Mouse (Mus musculus) left cerebral cortex, postnatal 10 days (tissue): Measurements from ENCODE around the gene Wdr61. TPM values are rescaled to one million over a fixed set of nuclear protein-coding genes. Genes with fewer than 3 reads are reported as not detected.

Experiments used
- DNase-seq, 2 experiments: peaks; one replicate each; pipeline ENCODE4 v3.0.0; 2021 to 2022; ENCODE audit warnings: low spot score in 2 of 2, mixed read lengths in 1 of 2; ENCODE audit errors: extremely low spot score in 1 of 2
- intact Hi-C: fragments of 180-260 bp; cut with DNase I; formaldehyde crosslinking; loops from one replicate; pipeline ENCODE4 v1.15.1; 2025
- total RNA-seq, 2 experiments: library from RNA; stranded (reverse); gene quantifications; 2 replicates each; pipeline ENCODE4 v1.2.3; 2021

The Wdr61 gene
- 10 to 100 TPM; 52.5 to 54.1 TPM for total RNA-seq

- intact Hi-C loops: no loop called here
- peak; percentile 96 to 99 for DNase-seq
Observed at GRCm38 (mm10) chr9:54733921-54734638, at the start of gene Wdr61. Gene Wdr61, minus strand, starts transcription at chr9:54734519.

GRCm38 (mm10) chr9:54784003-54784402 is 49.7 kb upstream of the Wdr61 start:
- no peak for DNase-seq
- intact Hi-C loops: no loop called here

- no peak for DNase-seq
- intact Hi-C loops: no loop called here
Observed at GRCm38 (mm10) chr9:54782504-54782903, 48.2 kb upstream of the Wdr61 start.

- intact Hi-C loops: no loop called here
- DNase-seq: no peak
Observed at GRCm38 (mm10) chr9:54779280-54779679, 45.0 kb upstream of the Wdr61 start.

GRCm38 (mm10) chr9:54776451-54776982 is 42.2 kb upstream of the Wdr61 start:
- intact Hi-C loops: no loop called here

GRCm38 (mm10) chr9:54770140-54770780 is 35.9 kb upstream of the Wdr61 start:
- DNase-seq: no peak
- intact Hi-C loops: no loop called here

More at GRCm38 (mm10) chr9:54776451-54776982, 42.2 kb upstream of the Wdr61 start:
- no peak for DNase-seq

GRCm38 (mm10) chr9:54765336-54766085 is 31.2 kb upstream of the Wdr61 start:
- intact Hi-C loops: no loop called here
- DNase-seq: no peak

- peak in 1 of 2 experiments; percentile 40 for DNase-seq
- intact Hi-C loops: no loop called here
Observed at GRCm38 (mm10) chr9:54764561-54765217, 30.4 kb upstream of the Wdr61 start, which contains the start of gene Crabp1. Gene Crabp1, plus strand, starts transcription at chr9:54764748.

- intact Hi-C loops: no loop called here
- no peak for DNase-seq
Observed at GRCm38 (mm10) chr9:54764091-54764490, 29.8 kb upstream of the Wdr61 start.

- DNase-seq: no peak
- intact Hi-C loops: no loop called here
Observed at GRCm38 (mm10) chr9:54759592-54759991, 25.3 kb upstream of the Wdr61 start.

GRCm38 (mm10) chr9:54752944-54753295 is 18.6 kb upstream of the Wdr61 start:
- DNase-seq: no peak
- intact Hi-C loops: no loop called here

GRCm38 (mm10) chr9:54752201-54752943 is 18.1 kb upstream of the Wdr61 start:
- intact Hi-C loops: no loop called here
- DNase-seq: no peak

- no peak for DNase-seq
- intact Hi-C loops: no loop called here
Observed at GRCm38 (mm10) chr9:54751684-54752083, 17.4 kb upstream of the Wdr61 start.

GRCm38 (mm10) chr9:54750215-54750981 is 16.1 kb upstream of the Wdr61 start:
- no peak for DNase-seq
- intact Hi-C loops: no loop called here

GRCm38 (mm10) chr9:54745740-54746370 is 11.5 kb upstream of the Wdr61 start:
- no peak for DNase-seq
- intact Hi-C loops: no loop called here

GRCm38 (mm10) chr9:54743891-54744290 is 9.6 kb upstream of the Wdr61 start:
- no peak for DNase-seq
- intact Hi-C loops: no loop called here

- intact Hi-C loops: loop anchor here (5.0 kb wide), 1 partner anchor 374 kb away; no protein-coding TSS in a partner anchor
- peak; percentile 50 to 64 for DNase-seq
Observed at GRCm38 (mm10) chr9:54738376-54738775, 4.1 kb upstream of the Wdr61 start.
